Mouse (Mus musculus): Measurements from ENCODE around the gene Pcolce2.

The Pcolce2 gene

GRCm38 (mm10) chr9:95736238-95736637, 98.8 kb downstream of the Pcolce2 start:
- no peak for DNase-seq

DNA sequence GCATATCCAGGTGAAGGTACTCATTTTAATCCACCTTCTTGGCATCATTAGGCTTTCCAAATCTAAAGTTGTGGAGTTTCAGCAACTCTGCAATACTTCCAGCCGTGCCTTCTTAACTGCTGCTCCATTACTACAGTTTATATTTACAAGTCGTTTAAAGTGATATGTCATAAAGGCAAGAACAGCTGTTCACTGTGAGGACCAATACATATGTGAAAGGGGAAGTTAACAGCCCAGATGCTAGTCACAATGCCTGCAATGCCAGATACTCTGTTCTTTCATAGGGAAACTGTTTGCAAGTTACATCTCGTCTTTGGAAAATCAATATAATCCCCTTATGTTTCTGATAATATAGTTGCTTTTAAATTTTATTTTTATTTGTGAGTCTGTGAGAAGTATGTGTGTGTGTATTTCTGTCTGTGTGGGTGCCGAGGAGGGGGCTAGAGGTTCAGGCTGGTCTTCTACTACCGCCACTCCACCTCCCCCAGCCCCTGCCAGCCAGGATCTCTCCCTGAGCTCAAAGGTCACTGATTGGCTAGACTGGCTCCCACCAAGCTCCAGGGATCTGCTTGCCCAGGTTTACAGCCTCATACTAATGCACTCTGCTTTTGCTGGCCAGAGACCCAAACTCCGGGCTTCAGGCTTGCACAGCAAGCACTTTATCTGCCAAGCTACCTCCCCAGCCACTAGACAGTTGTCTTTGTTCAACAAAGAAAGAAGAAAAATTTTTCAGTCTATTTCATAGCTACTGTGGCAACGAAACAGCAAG, 107.6 kb downstream of the Pcolce2 start:
- no peak for DNase-seq

- DNase-seq: no peak
Measured at GRCm38 (mm10) chr9:95747298-95747697, 109.9 kb downstream of the Pcolce2 start.
